Mouse (Mus musculus) granulocyte monocyte progenitor cell, adult 5-6 weeks (primary cell): ENCODE results near the gene F11. TPM values are rescaled to one million over a fixed set of nuclear protein-coding genes. Genes with fewer than 3 reads are reported as not detected.

Experiments used
- ATAC-seq: replicated peaks from 2 replicates; pipeline ENCODE4 v1.8.0; 2016; ENCODE audit warnings: mild to moderate bottlenecking, moderate TSS enrichment, inconsistent platforms; ENCODE audit not compliant: poor library complexity, severe bottlenecking
- total RNA-seq, 2 experiments: library from RNA; stranded (forward) in 1 of 2; stranded (reverse) in 1 of 2; fragments of 200-712, 200-1000 nt in 1 of 2; fragments of >200 nt in 1 of 2; fragmentation: Nextera tagmentation in 1 of 2; gene quantifications; 2 replicates each; pipeline ENCODE4 v1.2.3; 2014 to 2017

Gene F11
- total RNA-seq, 2 experiments from 2014 or later = not detected

GRCm38 (mm10) chr8:45253111-45253510 is 8.7 kb downstream of the F11 start:
- ATAC-seq = no peak

GRCm38 (mm10) chr8:45246307-45246706 is 15.5 kb downstream of the F11 start:
- ATAC-seq = no peak

GRCm38 (mm10) chr8:45239363-45239762 is 22.5 kb downstream of the F11 start:
- no peak for ATAC-seq

- no peak for ATAC-seq
These were observed 23.5 kb downstream of the F11 start for GRCm38 (mm10) chr8:45238282-45238681.

GRCm38 (mm10) chr8:45236164-45236912 is 25.5 kb downstream of the F11 start:
- ATAC-seq = peak; percentile 37; the same call in 1 of the 2 replicates

GRCm38 (mm10) chr8:45235228-45235627 is 26.6 kb downstream of the F11 start:
- no peak for ATAC-seq

GRCm38 (mm10) chr8:45233256-45233655 is 28.6 kb downstream of the F11 start:
- no peak for ATAC-seq

GRCm38 (mm10) chr8:45202476-45202875 is 59.4 kb downstream of the F11 start:
- no peak for ATAC-seq

GRCm38 (mm10) chr8:45201605-45202004 is 60.2 kb downstream of the F11 start:
- no peak for ATAC-seq

- no peak for ATAC-seq
These were observed 64.5 kb downstream of the F11 start for GRCm38 (mm10) chr8:45197294-45197693.

GRCm38 (mm10) chr8:45195954-45196526 is 65.8 kb downstream of the F11 start:
- ATAC-seq = no peak

Other genes with a start within 250 kb of the F11 start
- gene Mtnr1a, start 192.9 kb downstream of the F11 start, total RNA-seq (2014; fragmentation: Nextera tagmentation) = not detected in 2 replicates
- not detected in 2 replicates for gene Mtnr1a, start 192.9 kb downstream of the F11 start, total RNA-seq (2017)
- gene Klkb1, start 32.8 kb upstream of the F11 start, total RNA-seq (2014; fragmentation: Nextera tagmentation) = not detected in 2 replicates
- not detected in 2 replicates for gene Klkb1, start 32.8 kb upstream of the F11 start, total RNA-seq (2017)
- gene Gm45753, start 46.4 kb upstream of the F11 start, total RNA-seq (2014; fragmentation: Nextera tagmentation) = 0.38 TPM in 1 of 2 replicates, not detected in the other
- gene Gm45753, start 46.4 kb upstream of the F11 start, total RNA-seq (2017) = not detected in 2 replicates
- 7.0 and 7.8 TPM in 2 replicates for gene Cyp4v3, start 71.2 kb upstream of the F11 start, total RNA-seq (2014; fragmentation: Nextera tagmentation)
- 10.3 and 12.5 TPM in 2 replicates for gene Cyp4v3, start 71.2 kb upstream of the F11 start, total RNA-seq (2017)
- 0.13 TPM in 1 of 2 replicates, not detected in the other for gene Fam149a, start 120.3 kb upstream of the F11 start, total RNA-seq (2014; fragmentation: Nextera tagmentation)
- gene Fam149a, start 120.3 kb upstream of the F11 start, total RNA-seq (2017) = 0.13 TPM in 1 of 2 replicates, not detected in the other
- 1.9 and 6.2 TPM in 2 replicates for gene Tlr3, start 149.0 kb upstream of the F11 start, total RNA-seq (2014; fragmentation: Nextera tagmentation)
- not detected in 2 replicates for gene Tlr3, start 149.0 kb upstream of the F11 start, total RNA-seq (2017)
- gene Sorbs2, start 245.8 kb upstream of the F11 start, total RNA-seq (2014; fragmentation: Nextera tagmentation) = not detected in 2 replicates
- gene Sorbs2, start 245.8 kb upstream of the F11 start, total RNA-seq (2017) = not detected in 2 replicates